Mouse (Mus musculus) midbrain, embryonic 10.5 days (tissue): ENCODE data around the gene Chuk. TPM values are rescaled to one million over a fixed set of nuclear protein-coding genes. Genes with fewer than 3 reads are reported as not detected.

Experiments used
- DNase-seq: peaks from one replicate; pipeline ENCODE4 v3.0.0-alpha.2; 2017; ENCODE audit warnings: low spot score
- H3K27ac ChIP-seq: fragments of 300-500 bp; sonication (generic); replicated peaks from 2 replicates; pipeline ENCODE4 v1.5.1; 2016; ENCODE audit warnings: mild to moderate bottlenecking
- H3K27me3 ChIP-seq: fragments of 300-500 bp; sonication (generic); 2 replicates; pipeline ENCODE4 v1.6.1; 2016; ENCODE audit warnings: low read depth, mild to moderate bottlenecking; ENCODE audit not compliant: poor library complexity, severe bottlenecking
- H3K36me3 ChIP-seq: fragments of 300-500 bp; sonication (generic); 2 replicates; pipeline ENCODE4 v1.6.1; 2016; ENCODE audit warnings: mild to moderate bottlenecking, moderate library complexity
- H3K4me1 ChIP-seq: fragments of 300-500 bp; sonication (generic); 2 replicates; pipeline ENCODE4 v1.6.1; 2016
- H3K4me3 ChIP-seq: fragments of 300-500 bp; sonication (generic); 2 replicates; pipeline ENCODE4 v1.5.1; 2016; ENCODE audit warnings: mild to moderate bottlenecking, moderate library complexity
- H3K9me3 ChIP-seq: fragments of 300-500 bp; sonication (generic); replicated peaks from 2 replicates; pipeline ENCODE4 v1.6.1; 2016; ENCODE audit warnings: mild to moderate bottlenecking
- WGBS: fragments of 180-500 bp; shearing (Covaris S2); methylation state at CpG from one replicate; pipeline ENCODE4 v1.1.7; 2016; 5-methylcytosine and 5-hydroxymethylcytosine counted together
- polyA plus RNA-seq: library from polyadenylated mRNA; unstranded; fragments of >200 nt; fragmentation: Nextera tagmentation; extraction: Ambion mirVana; gene quantifications from 2 replicates; pipeline ENCODE4 v1.2.1, GENCODE M21; 2016

Chuk gene
- polyA plus RNA-seq, 1 experiment from 2014 or later = 47.8 TPM

- DNase-seq = no peak
- peaks cover 8% of the 10 kb centered on the region for H3K4me1 ChIP-seq
- peaks cover 92% of the 10 kb centered on the region for H3K36me3 ChIP-seq
- no peaks in the 10 kb centered on the region for H3K27me3 ChIP-seq
- H3K9me3 ChIP-seq = no peaks in the 10 kb centered on the region
- H3K27ac ChIP-seq = no peak overlapping the region
- 91% methylated on average over 2 of the region's 2 CpGs for WGBS
- H3K4me3 ChIP-seq = no peak overlapping the region
Observed at GRCm38 (mm10) chr19:44080920-44081319, 26.4 kb downstream of the Chuk start.

- Histone ChIP-seq H3K4me3 (no peak overlapping the region), H3K27me3 (no peaks in the 10 kb centered on the region), H3K36me3 (peaks cover 93% of the 10 kb centered on the region), H3K9me3 (no peaks in the 10 kb centered on the region), H3K27ac (no peak overlapping the region), H3K4me1 (no peaks in the 10 kb centered on the region)
- WGBS = 87% methylated on average over 2 of the region's 2 CpGs
- no peak for DNase-seq
Observed at GRCm38 (mm10) chr19:44080023-44080422, 27.3 kb downstream of the Chuk start.

GRCm38 (mm10) chr19:44077024-44077423, 30.3 kb downstream of the Chuk start:
- 91% methylated on average over 4 of the region's 4 CpGs for WGBS

GRCm38 (mm10) chr19:44076457-44076856, 30.8 kb downstream of the Chuk start:
- Histone ChIP-seq H3K4me1 (no peaks in the 10 kb centered on the region), H3K36me3 (peaks cover 77% of the 10 kb centered on the region), H3K4me3 (no peak overlapping the region), H3K9me3 (no peaks in the 10 kb centered on the region), H3K27ac (no peak overlapping the region), H3K27me3 (no peaks in the 10 kb centered on the region)
- WGBS = 91% methylated on average over 9 of the region's 9 CpGs
- DNase-seq = no peak

More at GRCm38 (mm10) chr19:44077024-44077423, 30.3 kb downstream of the Chuk start:
- Histone ChIP-seq H3K9me3 (no peaks in the 10 kb centered on the region), H3K4me1 (no peaks in the 10 kb centered on the region), H3K27me3 (no peaks in the 10 kb centered on the region), H3K27ac (no peak overlapping the region), H3K4me3 (no peak overlapping the region), H3K36me3 (peaks cover 81% of the 10 kb centered on the region)
- DNase-seq = no peak

GRCm38 (mm10) chr19:44074986-44075385, 32.3 kb downstream of the Chuk start:
- Histone ChIP-seq H3K4me1 (peaks cover 5% of the 10 kb centered on the region), H3K9me3 (no peaks in the 10 kb centered on the region), H3K27ac (no peak overlapping the region), H3K36me3 (peaks cover 66% of the 10 kb centered on the region), H3K27me3 (no peaks in the 10 kb centered on the region), H3K4me3 (no peak overlapping the region)
- WGBS = 90% methylated on average over 11 of the region's 11 CpGs
- DNase-seq = no peak

GRCm38 (mm10) chr19:44071166-44071565, 36.1 kb downstream of the Chuk start:
- Histone ChIP-seq H3K4me1 (peaks cover 23% of the 10 kb centered on the region), H3K27me3 (peaks cover 8% of the 10 kb centered on the region; the same call in 1 of the 2 replicates), H3K27ac (no peak overlapping the region), H3K4me3 (no peak overlapping the region), H3K9me3 (no peaks in the 10 kb centered on the region), H3K36me3 (peaks cover 28% of the 10 kb centered on the region)
- no peak for DNase-seq
- WGBS = 60% methylated on average over 5 of the region's 5 CpGs

GRCm38 (mm10) chr19:44069914-44070232, 37.4 kb downstream of the Chuk start:
- Histone ChIP-seq H3K27me3 (peaks cover 8% of the 10 kb centered on the region; the same call in 1 of the 2 replicates), H3K36me3 (peaks cover 15% of the 10 kb centered on the region), H3K4me1 (peaks cover 23% of the 10 kb centered on the region), H3K9me3 (no peaks in the 10 kb centered on the region), H3K4me3 (peak overlapping the region; percentile 82), H3K27ac (peak overlapping the region; percentile 86)
- 14% methylated on average over 4 of the region's 4 CpGs for WGBS
- no peak for DNase-seq

- H3K27me3 ChIP-seq = peaks cover 8% of the 10 kb centered on the region; the same call in 1 of the 2 replicates
- WGBS = under 1% methylated on average over 75 of the region's 75 CpGs
Observed at GRCm38 (mm10) chr19:44069121-44069913, 38.0 kb downstream of the Chuk start, which contains the start of gene Erlin1. Erlin1 (minus strand) TSS chr19:44069785.

GRCm38 (mm10) chr19:44068232-44068631, 39.0 kb downstream of the Chuk start:
- 89% methylated on average over 4 of the region's 4 CpGs for WGBS
- H3K27ac ChIP-seq = no peak overlapping the region
- peak overlapping the region; percentile 82 for H3K4me3 ChIP-seq
- peaks cover 13% of the 10 kb centered on the region; the same call in 1 of the 2 replicates for H3K36me3 ChIP-seq
- peaks cover 8% of the 10 kb centered on the region; the same call in 1 of the 2 replicates for H3K27me3 ChIP-seq
- DNase-seq = no peak
- H3K9me3 ChIP-seq = no peaks in the 10 kb centered on the region
- H3K4me1 ChIP-seq = peaks cover 23% of the 10 kb centered on the region

More at GRCm38 (mm10) chr19:44069121-44069913, 38.0 kb downstream of the Chuk start, which contains the start of gene Erlin1:
- Histone ChIP-seq H3K9me3 (no peaks in the 10 kb centered on the region), H3K27ac (peak within 1 kb of the TSS; percentile 86), H3K4me3 (peak within 1 kb of the TSS; percentile 82), H3K36me3 (peaks cover 12% of the 10 kb centered on the region; the same call in 1 of the 2 replicates), H3K4me1 (peaks cover 23% of the 10 kb centered on the region)
- peak; percentile 87 for DNase-seq

- no peak overlapping the region for H3K4me3 ChIP-seq
- H3K27ac ChIP-seq = no peak overlapping the region
Observed at GRCm38 (mm10) chr19:44067323-44068049, 39.8 kb downstream of the Chuk start.

GRCm38 (mm10) chr19:44064734-44065133, 42.5 kb downstream of the Chuk start:
- no peak for DNase-seq
- Histone ChIP-seq H3K4me3 (no peak overlapping the region), H3K36me3 (peaks cover 24% of the 10 kb centered on the region), H3K27ac (no peak overlapping the region), H3K9me3 (no peaks in the 10 kb centered on the region), H3K4me1 (peaks cover 16% of the 10 kb centered on the region), H3K27me3 (peaks cover 8% of the 10 kb centered on the region; the same call in 1 of the 2 replicates)
- WGBS = 91% methylated on average over 2 of the region's 2 CpGs

More at GRCm38 (mm10) chr19:44067323-44068049, 39.8 kb downstream of the Chuk start:
- 90% methylated on average over 9 of the region's 9 CpGs for WGBS
- H3K36me3 ChIP-seq = peaks cover 11% of the 10 kb centered on the region; the same call in 1 of the 2 replicates
- no peaks in the 10 kb centered on the region for H3K9me3 ChIP-seq
- DNase-seq = no peak
- H3K4me1 ChIP-seq = peaks cover 23% of the 10 kb centered on the region
- H3K27me3 ChIP-seq = peaks cover 8% of the 10 kb centered on the region; the same call in 1 of the 2 replicates

GRCm38 (mm10) chr19:44063773-44064172, 43.5 kb downstream of the Chuk start:
- Histone ChIP-seq H3K27me3 (peaks cover 8% of the 10 kb centered on the region; the same call in 1 of the 2 replicates), H3K4me3 (no peak overlapping the region), H3K4me1 (peaks cover 7% of the 10 kb centered on the region), H3K36me3 (peaks cover 32% of the 10 kb centered on the region), H3K27ac (no peak overlapping the region), H3K9me3 (no peaks in the 10 kb centered on the region)
- no peak for DNase-seq
- 92% methylated on average over 7 of the region's 7 CpGs for WGBS
